Mouse (Mus musculus): ENCODE measurements around the gene Rtf1.

- no peak for TF ChIP-seq CTCF (IDR thresholded peaks at IDR 0.05; ENCODE audit: low read depth, low read length)
- TF ChIP-seq GATA1 (IDR thresholded peaks at IDR 0.05; ENCODE audit: borderline replicate concordance, low read length): no peak
- no peak for TF ChIP-seq TAL1 (conservative IDR thresholded peaks at IDR 0.05; ENCODE audit: low read depth, low read length)
- TF ChIP-seq POLR2AphosphoS5 (IDR thresholded peaks at IDR 0.05; ENCODE audit: insufficient replicate concordance, low read depth, low read length): no peak
- TF ChIP-seq GATA2 (IDR thresholded peaks at IDR 0.05; ENCODE audit: borderline replicate concordance, low read depth, low read length): no peak
Measured at GRCm38 (mm10) chr2:119743808-119744162, 68.9 kb downstream of the Rtf1 start.

Measured in G1E (cell line).